Mouse (Mus musculus): ENCODE measurements around the gene Hsd17b11. TPM values are rescaled to one million over a fixed set of nuclear protein-coding genes. Genes with fewer than 3 reads are reported as not detected.

Hsd17b11 gene
- 4.1 and 5.9 TPM in 2 replicates for polyA plus RNA-seq (2021; fragmentation: Nextera tagmentation)
- long read RNA-seq, experiment 1, result 0 reads
- long read RNA-seq, experiment 2, partial matches to known transcripts, result 6 of 8 reads
- long read RNA-seq, experiment 2, other reads (novel, unspliced or antisense), result 0 of 8 reads

GRCm38 (mm10) chr5:104021597-104022378 lies at the start of gene Hsd17b11:
Hsd17b11 (minus strand) TSS chr5:104021919.

DNA sequence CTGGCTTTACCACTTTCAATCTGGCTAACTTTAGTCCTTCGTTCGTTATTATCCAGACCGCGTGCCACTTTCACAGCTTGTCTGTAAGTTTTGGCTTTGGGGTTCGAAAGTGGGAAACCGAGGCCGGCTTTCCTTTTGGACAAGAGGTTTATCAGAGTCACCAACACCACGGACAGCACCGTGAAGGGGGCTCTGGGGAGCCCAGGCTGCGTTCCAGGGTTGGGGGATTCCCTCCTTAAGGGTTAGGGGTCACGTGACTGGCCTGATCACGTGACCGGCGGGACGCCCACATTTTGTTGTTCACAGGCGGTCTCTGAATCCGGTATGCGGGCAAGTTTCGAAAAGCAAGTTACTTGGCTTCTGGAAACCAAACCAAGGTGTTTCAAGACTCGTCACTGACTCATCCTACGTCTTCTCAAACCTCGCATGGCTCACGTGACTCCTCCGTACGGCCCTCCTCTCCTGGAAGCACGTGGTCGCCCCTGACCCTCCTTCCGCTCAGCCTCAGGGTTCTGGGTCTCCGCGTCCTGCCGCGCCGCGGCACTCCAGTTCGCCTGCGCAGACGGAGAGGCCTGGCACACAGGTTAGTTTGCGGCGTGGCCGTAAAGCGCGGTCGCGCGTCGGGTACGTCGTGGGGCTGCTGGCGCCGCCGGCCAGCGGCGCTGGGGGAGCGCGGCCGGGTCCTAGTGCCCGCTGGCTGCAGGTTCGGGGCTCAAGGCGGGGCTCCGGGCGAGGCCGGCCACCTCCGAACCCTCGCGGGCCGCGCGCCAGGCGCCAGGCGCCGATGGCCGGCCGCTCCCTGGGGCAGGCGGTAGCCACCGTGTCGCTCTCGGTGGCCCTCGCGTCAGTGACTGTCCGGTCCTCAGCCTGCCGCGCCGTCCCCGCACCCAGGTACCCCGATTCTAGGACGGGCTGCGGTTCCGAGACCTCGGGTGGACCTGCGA lies 24.8 kb upstream of the Hsd17b11 start, which contains the start of gene Nudt9:
Gene Nudt9, plus strand, starts transcription at position 51 of the 944 bp plus-strand sequence.

GRCm38 (mm10) chr5:103977297-103977696 lies 44.4 kb downstream of the Hsd17b11 start, which contains the start of gene Hsd17b13:
Hsd17b13 (minus strand) TSS chr5:103977410.

Other genes starting within 250 kb of the Hsd17b11 start
- gene Klhl8, start 110.7 kb downstream of the Hsd17b11 start, polyA plus RNA-seq (2021; fragmentation: Nextera tagmentation), result 10.0 and 16.4 TPM in 2 replicates
- gene Hsd17b13, start 44.5 kb downstream of the Hsd17b11 start, polyA plus RNA-seq (2021; fragmentation: Nextera tagmentation), result 0.10 and 0.18 TPM in 2 replicates
- 71.0 and 118 TPM in 2 replicates for gene Nudt9, start 24.4 kb upstream of the Hsd17b11 start, polyA plus RNA-seq (2021; fragmentation: Nextera tagmentation)
- 0.45 TPM in 1 of 2 replicates, not detected in the other for gene Gm17660, start 55.7 kb upstream of the Hsd17b11 start, polyA plus RNA-seq (2021; fragmentation: Nextera tagmentation)
- 1,285 and 1,368 TPM in 2 replicates for gene Sparcl1, start 91.8 kb upstream of the Hsd17b11 start, polyA plus RNA-seq (2021; fragmentation: Nextera tagmentation)
- 0.04 TPM in 1 of 2 replicates, not detected in the other for gene Dspp, start 148.8 kb upstream of the Hsd17b11 start, polyA plus RNA-seq (2021; fragmentation: Nextera tagmentation)
- 2.6 and 2.9 TPM in 2 replicates for gene Dmp1, start 180.7 kb upstream of the Hsd17b11 start, polyA plus RNA-seq (2021; fragmentation: Nextera tagmentation)

Measured in left cerebral cortex, adult 6 months (tissue).